Mouse (Mus musculus) layer of hippocampus, adult 18-20 months (tissue): ENCODE measurements around the gene Icmt. TPM values are rescaled to one million over a fixed set of nuclear protein-coding genes. Genes with fewer than 3 reads are reported as not detected.

ENCODE experiments used
- DNase-seq, 2 experiments: peaks; one replicate each; pipeline ENCODE4 v3.0.0; 2022; ENCODE audit warnings: low spot score in 2 of 2
- total RNA-seq, 2 experiments: library from RNA; stranded (reverse); gene quantifications; 2 replicates each; pipeline ENCODE4 v1.2.3; 2021

The Icmt gene
- total RNA-seq, 2 experiments from 2014 or later, result 41.6 to 45.4 TPM

- no peak for DNase-seq
Observed at GRCm38 (mm10) chr4:152273621-152274236, 23.3 kb upstream of the Icmt start, which contains the start of gene Gpr153. Gpr153 (plus strand) TSS chr4:152274232.

- DNase-seq, result no peak
Observed at GRCm38 (mm10) chr4:152274681-152275131, 22.3 kb upstream of the Icmt start.

- no peak for DNase-seq
Observed at GRCm38 (mm10) chr4:152276389-152277347, 20.4 kb upstream of the Icmt start.

GRCm38 (mm10) chr4:152277916-152278315 is 19.1 kb upstream of the Icmt start:
- no peak for DNase-seq

- DNase-seq, result no peak
Observed at GRCm38 (mm10) chr4:152278986-152279385, 18.0 kb upstream of the Icmt start.

- no peak for DNase-seq
Observed at GRCm38 (mm10) chr4:152281601-152282000, 15.4 kb upstream of the Icmt start.

GRCm38 (mm10) chr4:152282721-152283120 is 14.3 kb upstream of the Icmt start:
- DNase-seq, result no peak

- DNase-seq, result peak; percentile 78 to 89
Observed at GRCm38 (mm10) chr4:152283186-152283950, 13.7 kb upstream of the Icmt start.

- peak in 1 of 2 experiments; percentile 59 for DNase-seq
Observed at GRCm38 (mm10) chr4:152285505-152285904, 11.5 kb upstream of the Icmt start.

GRCm38 (mm10) chr4:152286183-152286582 is 10.8 kb upstream of the Icmt start:
- no peak for DNase-seq

- DNase-seq, result no peak
Observed at GRCm38 (mm10) chr4:152286887-152287286, 10.1 kb upstream of the Icmt start.

- no peak for DNase-seq
Observed at GRCm38 (mm10) chr4:152287317-152288120, 9.5 kb upstream of the Icmt start.

GRCm38 (mm10) chr4:152288398-152288945 is 8.6 kb upstream of the Icmt start:
- DNase-seq, result no peak

GRCm38 (mm10) chr4:152290385-152290784 is 6.6 kb upstream of the Icmt start:
- no peak for DNase-seq

- no peak for DNase-seq
Observed at GRCm38 (mm10) chr4:152290991-152291390, 6.0 kb upstream of the Icmt start.

GRCm38 (mm10) chr4:152291562-152291961 is 5.5 kb upstream of the Icmt start, which contains the start of gene Hes3:
Hes3 (minus strand) TSS chr4:152291662.
- no peak for DNase-seq

GRCm38 (mm10) chr4:152292102-152292765 is 4.8 kb upstream of the Icmt start:
- DNase-seq, result no peak

GRCm38 (mm10) chr4:152294188-152294929 is 2.7 kb upstream of the Icmt start:
- no peak for DNase-seq

GRCm38 (mm10) chr4:152295916-152296315 is 1.1 kb upstream of the Icmt start:
- no peak for DNase-seq
